Mouse (Mus musculus) thymus, adult 2 months (tissue): ENCODE measurements around the gene Umad1. TPM values are rescaled to one million over a fixed set of nuclear protein-coding genes. Genes with fewer than 3 reads are reported as not detected.

Experiments used
- DNase-seq: peaks from one replicate; pipeline ENCODE4 v3.0.0; 2021
- H3K27ac ChIP-seq: fragments of 200-500 bp; 2 replicates; pipeline ENCODE4 v1.5.1; 2012; ENCODE audit warnings: low read length, control low read depth; ENCODE audit not compliant: control insufficient read depth, insufficient read depth
- H3K27me3 ChIP-seq: fragments of 200-500 bp; 2 replicates; pipeline ENCODE4 v1.6.1; 2012; ENCODE audit warnings: mild to moderate bottlenecking, low read length, moderate library complexity, mixed read lengths; ENCODE audit not compliant: control insufficient read depth, insufficient read depth
- H3K36me3 ChIP-seq: fragments of 200-500 bp; 2 replicates; pipeline ENCODE4 v1.6.1; 2012; ENCODE audit warnings: mild to moderate bottlenecking, low read length, moderate library complexity; ENCODE audit not compliant: control insufficient read depth, insufficient read depth
- H3K4me1 ChIP-seq: fragments of 200-500 bp; replicated peaks from 2 replicates; pipeline ENCODE4 v1.6.1; 2012; ENCODE audit warnings: low read length; ENCODE audit not compliant: control insufficient read depth, insufficient read depth
- H3K4me3 ChIP-seq: fragments of 200-500 bp; 2 replicates; pipeline ENCODE4 v1.5.1; 2012; ENCODE audit warnings: mild to moderate bottlenecking, low read length, control low read depth, moderate library complexity; ENCODE audit not compliant: control insufficient read depth, insufficient read depth
- CTCF ChIP-seq: fragments of 200-500 bp; IDR thresholded peaks from 2 replicates; pipeline ENCODE4 v1.5.1; 2012; ENCODE audit warnings: mild to moderate bottlenecking, control low read depth, low read length, moderate library complexity, borderline replicate concordance; ENCODE audit not compliant: control insufficient read depth, poor library complexity, insufficient read depth; ENCODE audit errors: extremely low read depth
- POLR2A ChIP-seq: fragments of 200-500 bp; IDR thresholded peaks from 2 replicates; pipeline ENCODE4 v1.6.1; 2012; ENCODE audit warnings: mild to moderate bottlenecking, low read length, control low read depth, moderate library complexity; ENCODE audit not compliant: control insufficient read depth, poor library complexity, insufficient read depth; ENCODE audit errors: extremely low read depth
- WGBS: fragments of 180-500 bp; shearing (Covaris S2); methylation state at CpG from one replicate; pipeline ENCODE4 v1.1.7; 2018; 5-methylcytosine and 5-hydroxymethylcytosine counted together
- polyA plus RNA-seq: library from polyadenylated mRNA; depleted of rRNA; stranded (reverse); fragments of >200 nt; gene quantifications from 2 replicates; pipeline ENCODE4 v1.2.3, GENCODE M21; 2012

Gene Umad1
- polyA plus RNA-seq, 1 experiment = 13.5 TPM

DNA sequence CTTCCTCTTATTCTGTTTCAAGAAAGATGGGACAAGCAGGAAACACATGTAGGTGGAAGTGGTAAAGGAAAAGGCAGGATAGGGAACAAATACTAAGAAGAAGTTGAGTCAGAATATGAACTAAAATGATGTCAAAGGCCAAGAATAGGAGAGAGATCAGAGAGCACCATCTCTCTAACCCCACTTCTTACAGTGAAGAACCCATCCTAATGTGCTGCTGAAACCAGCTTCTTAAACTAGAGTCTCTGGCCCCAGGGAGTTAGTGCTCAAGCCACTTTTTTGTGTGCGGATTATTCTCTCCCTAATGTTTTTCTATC lies 161.1 kb downstream of the Umad1 start:
- Histone ChIP-seq H3K27me3 (no peaks in the 10 kb centered on the region), H3K4me3 (no peak overlapping the region), H3K4me1 (peaks cover 21% of the 10 kb centered on the region), H3K27ac (no peak overlapping the region), H3K36me3 (no peaks in the 10 kb centered on the region)
- DNase-seq = no peak
- 98% methylated on average over 1 of the region's 1 CpGs for WGBS
- TF ChIP-seq CTCF (no peak), POLR2A (no peak)

DNA sequence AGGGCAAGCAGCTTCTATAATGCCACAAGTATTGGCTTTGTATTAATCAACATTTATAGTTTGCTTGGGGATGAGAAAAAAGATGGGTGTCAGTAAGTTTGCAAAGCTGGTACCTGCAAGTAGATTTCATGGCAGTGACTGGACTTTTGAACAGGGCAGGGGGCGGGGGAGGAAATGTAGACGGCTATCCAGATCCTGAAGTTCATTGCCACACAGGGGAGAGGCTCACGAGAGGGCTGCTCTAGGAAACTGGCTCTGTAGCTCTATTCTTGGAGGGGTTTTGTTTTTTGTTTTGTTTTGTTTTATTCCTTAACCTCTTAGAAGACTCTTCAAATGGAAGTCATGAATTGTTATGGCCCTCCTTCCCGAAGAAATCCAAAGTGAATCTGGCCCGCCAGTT lies 162.3 kb downstream of the Umad1 start:
- Histone ChIP-seq H3K36me3 (no peaks in the 10 kb centered on the region), H3K27me3 (no peaks in the 10 kb centered on the region), H3K4me3 (no peak overlapping the region), H3K4me1 (peaks cover 21% of the 10 kb centered on the region), H3K27ac (peak overlapping the region; percentile 10; the same call in 1 of the 2 replicates)
- no peak for DNase-seq
- 94% methylated on average over 5 of the region's 5 CpGs for WGBS
- TF ChIP-seq POLR2A (no peak), CTCF (no peak)

DNA sequence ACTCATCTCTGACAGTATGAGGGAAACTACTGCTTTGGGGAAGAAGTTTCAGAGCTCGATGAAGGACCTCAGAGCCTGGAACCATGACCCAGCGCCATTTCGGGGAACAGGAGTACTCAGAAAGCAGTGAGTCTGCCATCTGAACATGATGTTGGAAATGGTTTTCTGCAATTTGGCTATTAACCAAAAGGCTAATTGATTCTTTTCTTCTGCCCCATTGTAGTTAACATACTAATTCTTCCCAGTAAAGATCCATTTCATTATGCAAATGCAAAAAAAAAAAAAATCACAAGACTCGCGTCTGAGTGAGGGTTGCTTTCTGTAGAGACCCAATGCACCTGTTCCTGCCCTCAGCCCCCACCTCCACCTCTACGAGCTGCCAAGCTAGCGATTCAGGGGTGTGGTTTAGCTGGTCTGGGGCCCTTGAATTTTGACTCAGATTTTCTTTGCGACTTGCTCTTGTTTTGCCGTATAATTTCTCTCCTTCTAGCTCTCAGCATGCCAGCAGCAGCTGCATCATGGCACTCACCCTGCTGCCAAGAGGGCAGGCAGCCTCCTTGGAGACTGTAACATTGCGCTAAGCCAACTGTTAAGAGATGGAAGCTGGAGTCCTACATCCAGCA lies 163.0 kb downstream of the Umad1 start:
- 58% methylated on average over 10 of the region's 10 CpGs for WGBS
- DNase-seq = peak; percentile 60
- peaks cover 23% of the 10 kb centered on the region for H3K4me1 ChIP-seq

DNA sequence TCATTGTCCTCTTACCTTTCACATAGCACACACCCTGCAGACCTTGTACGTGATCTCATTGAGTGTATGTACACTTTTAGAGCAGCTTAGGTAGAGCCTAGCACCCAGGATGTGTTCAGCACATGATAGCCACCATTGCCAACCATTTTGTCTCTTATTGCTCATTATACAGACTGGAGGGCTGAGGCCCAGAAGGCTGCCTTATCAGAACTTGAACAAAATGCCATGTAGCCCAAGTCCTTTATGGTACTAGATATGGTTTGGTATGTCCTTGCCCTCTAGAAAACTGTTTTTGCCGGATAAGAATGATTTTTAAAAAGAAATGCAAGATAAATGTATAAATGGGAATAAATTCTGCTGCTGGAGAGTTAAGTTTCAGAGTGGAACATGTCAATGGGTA lies 164.1 kb downstream of the Umad1 start:
- 98% methylated on average over 2 of the region's 2 CpGs for WGBS
- Histone ChIP-seq H3K27ac (no peak overlapping the region), H3K4me3 (no peak overlapping the region), H3K27me3 (no peaks in the 10 kb centered on the region), H3K4me1 (peaks cover 26% of the 10 kb centered on the region), H3K36me3 (no peaks in the 10 kb centered on the region)
- no peak for DNase-seq
- TF ChIP-seq CTCF = no peak
- no peak for TF ChIP-seq POLR2A

More for the DNA sequence above, 163.0 kb downstream of the Umad1 start:
- Histone ChIP-seq H3K36me3 (no peaks in the 10 kb centered on the region), H3K4me3 (no peak overlapping the region), H3K27me3 (no peaks in the 10 kb centered on the region), H3K27ac (peak overlapping the region; percentile 58)
- TF ChIP-seq POLR2A = no peak
- no peak for TF ChIP-seq CTCF

DNA sequence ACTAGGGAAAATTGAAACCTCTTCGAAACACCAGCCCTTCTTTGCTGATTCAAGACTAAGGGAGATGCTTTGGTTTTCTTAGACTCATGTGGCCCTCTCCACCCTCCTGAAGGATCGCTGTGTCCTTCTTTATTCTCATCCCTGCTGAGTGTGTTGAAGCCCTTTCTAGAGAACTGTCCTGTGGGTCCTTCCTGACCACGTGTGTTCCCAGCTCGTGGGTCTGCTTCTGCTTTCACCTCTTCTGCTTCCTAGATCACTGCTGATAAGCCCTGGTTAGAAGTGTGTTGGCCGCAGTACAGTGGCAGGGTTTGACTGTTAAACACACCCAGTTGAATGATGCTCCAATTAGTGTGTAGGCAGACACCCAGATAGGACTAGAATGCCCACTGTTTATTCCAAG lies 168.6 kb downstream of the Umad1 start:
- peaks cover 8% of the 10 kb centered on the region for H3K4me1 ChIP-seq
- 50% methylated on average over 5 of the region's 5 CpGs for WGBS
- no peaks in the 10 kb centered on the region for H3K36me3 ChIP-seq
- no peaks in the 10 kb centered on the region for H3K27me3 ChIP-seq
- H3K27ac ChIP-seq = no peak overlapping the region
- no peak overlapping the region for H3K4me3 ChIP-seq
- TF ChIP-seq CTCF = no peak
- no peak for TF ChIP-seq POLR2A
- DNase-seq = no peak

DNA sequence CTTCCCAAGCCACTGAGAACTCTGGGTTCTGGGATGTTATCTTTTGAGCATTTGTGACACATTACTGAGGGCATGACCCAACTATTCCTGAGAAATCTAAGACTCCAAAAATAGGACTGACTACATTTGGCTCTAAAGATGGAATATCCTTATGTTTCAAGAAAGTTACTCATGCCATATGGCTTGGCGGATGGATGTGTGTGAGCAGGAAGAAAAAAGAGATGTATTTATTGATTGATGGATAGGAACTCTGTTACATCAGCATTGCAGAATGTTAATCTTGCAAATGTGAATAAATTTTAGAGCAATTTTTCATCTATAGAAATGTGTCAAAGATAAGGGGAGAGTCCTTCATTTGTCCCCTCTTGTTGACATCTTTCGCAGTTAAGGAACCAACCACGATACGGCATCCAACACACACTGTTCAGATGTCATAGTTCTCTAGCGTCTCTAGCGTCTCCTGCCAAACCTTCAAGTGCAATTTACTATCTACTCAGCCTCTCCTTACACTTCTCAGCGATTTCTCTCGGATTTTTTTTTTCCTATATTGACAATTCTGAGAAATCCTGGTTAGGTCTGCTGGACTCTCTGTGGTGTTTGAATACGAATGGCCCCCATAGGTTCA lies 171.6 kb downstream of the Umad1 start:
- TF ChIP-seq CTCF (no peak), POLR2A (no peak)
- Histone ChIP-seq H3K4me3 (no peak overlapping the region), H3K4me1 (peaks cover 19% of the 10 kb centered on the region), H3K36me3 (no peaks in the 10 kb centered on the region), H3K27me3 (no peaks in the 10 kb centered on the region), H3K27ac (no peak overlapping the region)
- WGBS = 97% methylated on average over 9 of the region's 9 CpGs
- DNase-seq = no peak

DNA sequence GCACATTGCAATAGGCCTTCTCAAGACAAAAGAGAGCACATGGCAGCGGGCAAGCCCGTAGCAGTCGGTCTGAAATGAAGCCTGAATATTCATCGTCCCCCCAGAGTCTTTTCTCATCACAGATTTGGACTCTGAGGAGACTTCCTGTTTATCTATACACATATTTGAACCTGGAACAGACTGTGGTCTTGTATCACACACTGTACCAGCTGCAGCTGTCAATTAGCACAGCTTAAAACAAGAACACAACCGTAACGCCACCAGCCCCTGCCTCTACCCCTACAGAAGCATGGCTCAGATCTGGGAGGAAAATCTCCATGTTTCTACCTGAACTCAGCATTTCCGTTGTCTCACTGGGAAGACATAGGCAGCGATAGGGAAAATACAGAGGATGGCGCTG lies 174.1 kb downstream of the Umad1 start:
- peak overlapping the region; percentile 50 for H3K27ac ChIP-seq
- peaks cover 15% of the 10 kb centered on the region for H3K4me1 ChIP-seq
- H3K27me3 ChIP-seq = no peaks in the 10 kb centered on the region
- DNase-seq = peak; percentile 26
- 71% methylated on average over 9 of the region's 9 CpGs for WGBS
- no peaks in the 10 kb centered on the region for H3K36me3 ChIP-seq
- TF ChIP-seq POLR2A = no peak
- no peak for TF ChIP-seq CTCF
- no peak overlapping the region for H3K4me3 ChIP-seq

DNA sequence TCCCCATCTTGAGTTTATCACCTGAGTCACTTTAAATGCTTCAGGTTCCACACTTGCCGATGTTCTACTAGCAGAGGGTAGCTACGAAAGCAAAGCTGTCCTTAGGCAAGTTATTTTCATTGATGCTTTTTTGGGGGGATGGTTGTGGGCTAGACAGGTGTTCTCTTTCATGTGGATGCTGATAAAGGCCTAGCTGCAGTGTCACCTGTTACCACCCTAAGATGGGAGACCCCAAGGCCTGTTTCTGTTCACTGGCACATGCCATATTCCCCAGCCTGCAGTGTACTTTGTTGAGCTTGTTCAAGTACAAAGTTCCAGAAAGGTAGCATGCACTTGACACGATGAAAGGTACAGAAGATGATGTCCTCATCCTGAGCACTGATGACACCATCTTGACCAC lies 178.8 kb downstream of the Umad1 start:
- Histone ChIP-seq H3K27ac (no peak overlapping the region), H3K27me3 (no peaks in the 10 kb centered on the region), H3K4me3 (no peak overlapping the region), H3K36me3 (no peaks in the 10 kb centered on the region), H3K4me1 (peaks cover 15% of the 10 kb centered on the region)
- no peak for TF ChIP-seq POLR2A
- TF ChIP-seq CTCF = no peak
- 29% methylated on average over 3 of the region's 3 CpGs for WGBS
- DNase-seq = peak; percentile 48
